Mouse (Mus musculus): ENCODE measurements at regions not wholly inside any gene's neighbourhood (a gene's known extent, or its start where the extent isn't known, plus 50 kb on each side); places are given as distances from the start of the nearest gene placed in this dataset.

GRCm38 (mm10) chr15:97620261-97620660 lies 85.4 kb downstream of the Rpap3 start:
- in situ Hi-C loops (cut with MboI, MseI): no loop called here

GRCm38 (mm10) chr15:97619764-97620163 lies 85.9 kb downstream of the Rpap3 start:
- in situ Hi-C loops (cut with MboI, MseI): no loop called here

GRCm38 (mm10) chr15:97612325-97612724 lies 93.3 kb downstream of the Rpap3 start:
- in situ Hi-C loops (cut with MboI, MseI): no loop called here

- in situ Hi-C loops (cut with MboI, MseI): no loop called here
These were observed 94.9 kb downstream of the Rpap3 start for GRCm38 (mm10) chr15:97610767-97611166.

- in situ Hi-C loops (cut with MboI, MseI): no loop called here
These were observed 96.1 kb downstream of the Rpap3 start for GRCm38 (mm10) chr15:97609496-97609895.

- in situ Hi-C loops (cut with MboI, MseI): no loop called here
These were observed 97.0 kb downstream of the Rpap3 start for GRCm38 (mm10) chr15:97608651-97609050.

- in situ Hi-C loops (cut with MboI, MseI): no loop called here
These were observed 97.9 kb downstream of the Rpap3 start for GRCm38 (mm10) chr15:97607617-97608206.

GRCm38 (mm10) chr15:97606630-97607381 lies 98.8 kb downstream of the Rpap3 start:
- in situ Hi-C loops (cut with MboI, MseI): no loop called here

- in situ Hi-C loops (cut with MboI, MseI): no loop called here
These were observed 99.4 kb downstream of the Rpap3 start for GRCm38 (mm10) chr15:97606232-97606629.

- in situ Hi-C loops (cut with MboI, MseI): no loop called here
These were observed 99.8 kb downstream of the Rpap3 start for GRCm38 (mm10) chr15:97605791-97606190.

- in situ Hi-C loops (cut with MboI, MseI): loop anchor here (5.0 kb wide), 1 partner anchor 366 kb away; no protein-coding TSS in a partner anchor
These were observed 102.1 kb downstream of the Rpap3 start for GRCm38 (mm10) chr15:97603492-97603891.

- in situ Hi-C loops (cut with MboI, MseI): loop anchor here (5.0 kb wide), 1 partner anchor 671 kb away; no protein-coding TSS in a partner anchor
These were observed 107.4 kb downstream of the Rpap3 start for GRCm38 (mm10) chr15:97598270-97598669.

- in situ Hi-C loops (cut with MboI, MseI): loop anchor here (5.0 kb wide), 1 partner anchor 669 kb away; no protein-coding TSS in a partner anchor
These were observed 109.0 kb downstream of the Rpap3 start for GRCm38 (mm10) chr15:97596514-97597081.

GRCm38 (mm10) chr15:97595284-97595796 lies 110.3 kb downstream of the Rpap3 start:
- in situ Hi-C loops (cut with MboI, MseI): loop anchor here (5.0 kb wide), 1 partner anchor 668 kb away; no protein-coding TSS in a partner anchor

GRCm38 (mm10) chr15:97593781-97594600 lies 111.6 kb downstream of the Rpap3 start:
- in situ Hi-C loops (cut with MboI, MseI): no loop called here

- in situ Hi-C loops (cut with MboI, MseI): no loop called here
These were observed 112.8 kb downstream of the Rpap3 start for GRCm38 (mm10) chr15:97592786-97593185.

GRCm38 (mm10) chr15:97591406-97591805 lies 114.2 kb downstream of the Rpap3 start:
- in situ Hi-C loops (cut with MboI, MseI): no loop called here

GRCm38 (mm10) chr15:97590732-97591292 lies 114.8 kb downstream of the Rpap3 start:
- in situ Hi-C loops (cut with MboI, MseI): no loop called here

- in situ Hi-C loops (cut with MboI, MseI): no loop called here
These were observed 117.9 kb downstream of the Rpap3 start for GRCm38 (mm10) chr15:97587571-97588205.

GRCm38 (mm10) chr15:97581724-97582154 lies 123.9 kb downstream of the Rpap3 start:
- in situ Hi-C loops (cut with MboI, MseI): no loop called here

- in situ Hi-C loops (cut with MboI, MseI): no loop called here
These were observed 124.9 kb downstream of the Rpap3 start for GRCm38 (mm10) chr15:97580726-97581125.
